Mouse (Mus musculus): ENCODE measurements around the gene Arl6ip5.

DNA sequence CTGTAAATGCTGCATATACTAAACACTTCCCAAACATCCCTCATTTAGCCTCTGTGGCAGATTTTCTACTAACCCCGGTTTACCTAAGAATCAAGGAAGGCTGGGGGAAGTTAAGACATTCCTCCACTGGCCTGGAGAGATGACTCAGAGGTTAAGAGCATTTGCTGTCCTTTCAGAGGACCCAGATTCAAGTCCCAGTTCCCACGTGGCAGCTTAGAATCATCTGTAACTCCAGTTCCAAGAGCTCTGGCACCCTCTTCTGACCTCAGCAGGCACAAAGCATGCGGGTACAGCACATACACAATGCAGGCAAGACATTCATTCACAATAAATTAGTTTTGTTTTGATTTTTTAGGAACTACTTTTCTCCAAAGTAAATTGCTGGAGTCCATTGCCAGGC, 1.3 kb upstream of the Arl6ip5 start:
- TF ChIP-seq CTCF (conservative IDR thresholded peaks at IDR 0.05; ENCODE audit: insufficient read depth, insufficient read length, low read depth, low read length) (no peak), POLR2A (IDR thresholded peaks at IDR 0.05; ENCODE audit: low read depth, low read length) (no peak)
